Comparison of ENCODE assay signal across 11 mouse cellular contexts in the genomic region with DNA sequence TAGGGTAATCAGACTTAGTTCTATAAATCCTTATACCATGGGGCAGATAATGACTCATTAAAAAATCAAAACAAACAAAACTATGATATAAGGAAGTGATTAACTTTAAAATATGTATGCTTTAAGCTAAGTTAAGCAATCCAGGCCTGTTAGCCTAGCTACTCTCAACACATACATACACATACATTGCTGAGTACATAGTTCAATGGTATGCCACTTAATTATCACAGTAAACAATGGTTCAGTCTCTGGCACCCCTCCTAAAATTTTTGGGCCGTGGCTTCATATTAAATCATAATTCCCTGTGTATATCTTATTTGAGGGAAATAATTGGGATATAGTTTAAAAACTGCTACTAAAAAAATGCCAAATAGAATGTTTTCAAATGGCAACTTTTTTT. TPM values are rescaled to one million over a fixed set of nuclear protein-coding genes. Genes with fewer than 3 reads are reported as not detected.
A peak's percentile ranks its signal among the peaks of the same experiment; 100 is the strongest.
DNase-seq lines count a peak whose midpoint lies in the region; ATAC-seq and TF ChIP-seq lines count a peak whose summit lies in the region.
"Had no signal": no experiment of that assay in that cellular context is flagged by ENCODE, and none has a peak within 500 bp of the region (broad histone marks: within the 10 kb centered on the region; RNA-seq: fewer than 3 reads in every experiment).

A gene (plus strand): TSS at position 301 of the 400 bp plus-strand sequence.

- no peak for TF ChIP-seq EP300 in heart, postnatal 0 days (IDR thresholded peaks at IDR 0.05; ENCODE audit: low read depth)

- 83% methylated on average over 1 of the region's 1 CpGs for WGBS in heart, postnatal 0 days
- WGBS in forebrain, embryonic 15.5 days = 88% methylated on average over 1 of the region's 1 CpGs
- 77% methylated on average over 1 of the region's 1 CpGs for WGBS in limb, embryonic 15.5 days

- in situ Hi-C loops in ES-E14 (cut with MboI; ENCODE audit: low sequenced_read_pairs in 2 of 2, unreplicated experiment in 2 of 2) = no loop called here

- no peaks in the 10 kb centered on the region for H3K27me3 ChIP-seq in heart, postnatal 0 days (ENCODE audit: control insufficient read depth, insufficient read depth, low read length)
- no peaks in the 10 kb centered on the region for H3K27me3 ChIP-seq in forebrain, embryonic 15.5 days
- H3K27me3 ChIP-seq in limb, embryonic 15.5 days = no peaks in the 10 kb centered on the region
- H3K27me3 ChIP-seq: CH12.LX had no signal

- intact Hi-C loops in heart, postnatal 10 days (cut with DNase I) = loop anchor here (5.0 kb wide), 1 partner anchor 94 kb away; no protein-coding TSS in a partner anchor
- intact Hi-C loops in gastrocnemius, postnatal 36 days (cut with DNase I) = no loop called here

- H3K9me3 ChIP-seq in heart, postnatal 0 days (replicated peaks; ENCODE audit: control insufficient read depth, low read length) = no peaks in the 10 kb centered on the region
- H3K9me3 ChIP-seq in ES-E14 (ENCODE audit: control insufficient read depth, insufficient read depth, low read depth, low read length) = no peaks in the 10 kb centered on the region
- H3K9me3 ChIP-seq in forebrain, embryonic 15.5 days = no peaks in the 10 kb centered on the region
- no peaks in the 10 kb centered on the region for H3K9me3 ChIP-seq in limb, embryonic 15.5 days

- peak within 1 kb of the TSS; percentile 94; the same call in 1 of the 2 replicates for H3K4me2 ChIP-seq in heart, postnatal 0 days (ENCODE audit: low read depth, low read length)
- H3K4me2 ChIP-seq in forebrain, embryonic 15.5 days (replicated peaks) = no peak within 1 kb of the TSS
- no peak within 1 kb of the TSS for H3K4me2 ChIP-seq in limb, embryonic 15.5 days

- no peak for TF ChIP-seq CTCF in heart, postnatal 0 days (IDR thresholded peaks at IDR 0.05; ENCODE audit: low read depth)

- no peak within 1 kb of the TSS for H3K9ac ChIP-seq in heart, postnatal 0 days (replicated peaks; ENCODE audit: low read depth, low read length)
- no peak within 1 kb of the TSS; the same call in 1 of the 2 replicates for H3K9ac ChIP-seq in ES-E14 (ENCODE audit: insufficient read depth, low read depth, low read length, poor library complexity, severe bottlenecking)
- H3K9ac ChIP-seq in forebrain, embryonic 15.5 days (replicated peaks) = no peak within 1 kb of the TSS
- H3K9ac ChIP-seq in limb, embryonic 15.5 days = no peak within 1 kb of the TSS

- H3K36me3 ChIP-seq in heart, postnatal 0 days (replicated peaks; ENCODE audit: control insufficient read depth, insufficient read depth, low read length) = no peaks in the 10 kb centered on the region
- no peaks in the 10 kb centered on the region for H3K36me3 ChIP-seq in ES-E14 (ENCODE audit: control insufficient read depth, insufficient read depth, low read length, poor library complexity, severe bottlenecking)
- H3K36me3 ChIP-seq in forebrain, embryonic 15.5 days = no peaks in the 10 kb centered on the region
- H3K36me3 ChIP-seq in limb, embryonic 15.5 days = no peaks in the 10 kb centered on the region

- no peak within 1 kb of the TSS for H3K4me3 ChIP-seq in heart, postnatal 0 days (ENCODE audit: low read depth, low read length)
- H3K4me3 ChIP-seq in ES-E14 (ENCODE audit: insufficient read depth in 1 of 2, low read depth in 1 of 2, low read length in 2 of 2, poor library complexity in 1 of 2, severe bottlenecking in 1 of 2) = peak within 1 kb of the TSS in 1 of 2 experiments; percentile 70; a peak in 3 of 4 replicates
- H3K4me3 ChIP-seq in forebrain, embryonic 15.5 days = no peak within 1 kb of the TSS
- peak within 1 kb of the TSS; percentile 90; the same call in 1 of the 2 replicates for H3K4me3 ChIP-seq in limb, embryonic 15.5 days

- H3K27ac ChIP-seq in heart, postnatal 0 days (ENCODE audit: low read depth) = no peak within 1 kb of the TSS
- peak within 1 kb of the TSS; percentile 93; the same call in 1 of the 2 replicates for H3K27ac ChIP-seq in ES-E14 (ENCODE audit: insufficient read depth, low read depth, low read length, poor library complexity, severe bottlenecking)
- no peak within 1 kb of the TSS for H3K27ac ChIP-seq in forebrain, embryonic 15.5 days (replicated peaks)
- H3K27ac ChIP-seq in limb, embryonic 15.5 days = no peak within 1 kb of the TSS

- no peak for DNase-seq in heart, postnatal 0 days (ENCODE audit: low spot score)
- DNase-seq in heart, postnatal 10 days = no peak
- DNase-seq in ES-E14 (ENCODE audit: low read depth, low spot score) = no peak
- no peak for DNase-seq in gastrocnemius, postnatal 36 days
- DNase-seq in cerebellum, postnatal 25 days = no peak
- no peak for DNase-seq in yolk sac, embryonic 10.5 days (ENCODE audit: low spot score)
- DNase-seq: gastrocnemius, postnatal 25 days had no signal

- peaks cover 6% of the 10 kb centered on the region; the same call in 1 of the 2 replicates for H3K4me1 ChIP-seq in heart, postnatal 0 days (ENCODE audit: control insufficient read depth, insufficient read depth)
- peaks cover 0 to 2% of the 10 kb centered on the region in 2 experiments; a peak in 1 of 4 replicates for H3K4me1 ChIP-seq in ES-E14 (ENCODE audit: control insufficient read depth in 2 of 2, insufficient read depth in 2 of 2, low read length in 2 of 2, poor library complexity in 1 of 2)
- H3K4me1 ChIP-seq in forebrain, embryonic 15.5 days = peaks cover 13% of the 10 kb centered on the region
- peaks cover 15% of the 10 kb centered on the region for H3K4me1 ChIP-seq in limb, embryonic 15.5 days

- ATAC-seq in heart, postnatal 0 days (ENCODE audit: insufficient read depth, low read depth) = no peak
- no peak for ATAC-seq in forebrain, embryonic 15.5 days (replicated peaks)
- no peak for ATAC-seq in limb, embryonic 15.5 days (ENCODE audit: insufficient number of reproducible peaks, low FRiP score, low TSS enrichment, low read depth)
- ATAC-seq: lung, postnatal 0 days had no signal

TF ChIP-seq in ES-E14, 5 proteins besides CTCF, POLR2A, EP300 and RAD21:
- TF ChIP-seq HCFC1 (IDR thresholded peaks at IDR 0.05; ENCODE audit: borderline replicate concordance, insufficient read depth, low read length) (no peak), ZC3H11A (IDR thresholded peaks at IDR 0.05; ENCODE audit: borderline replicate concordance, low read depth, low read length) (no peak), MAFK (IDR thresholded peaks at IDR 0.05; ENCODE audit: insufficient read depth, low read depth, low read length) (no peak), CHD2 (IDR thresholded peaks at IDR 0.05; ENCODE audit: low read depth, low read length) (no peak), ZNF384 (IDR thresholded peaks at IDR 0.05; ENCODE audit: low read depth, low read length) (no peak)

RNA-seq across cellular contexts. Expression of the gene that starts here (rescaled TPM):
- 2.1 and 4.2 TPM in 2 replicates for total RNA-seq in heart, postnatal 0 days (2014; rRNA removed; ENCODE audit: low replicate concordance)
- 4.7 and 5.1 TPM in 2 replicates for polyA plus RNA-seq in heart, postnatal 0 days (2015; fragmentation: Nextera tagmentation; extraction: Ambion mirVana)
- total RNA-seq in heart, postnatal 10 days (2021) = 1 to 10 TPM; 4.8 to 6.0 TPM
- total RNA-seq in ES-E14 (2012; rRNA removed) = 8.7 and 11.3 TPM in 2 replicates
- 15.2 and 17.4 TPM in 2 replicates for polyA plus RNA-seq in forebrain, embryonic 15.5 days (2015; fragmentation: Nextera tagmentation; extraction: Ambion mirVana)
- 11.6 and 13.7 TPM in 2 replicates for polyA plus RNA-seq in limb, embryonic 15.5 days (2015; fragmentation: Nextera tagmentation; extraction: Ambion mirVana)
- 1 to 10 TPM; 1.3 to 1.4 TPM for total RNA-seq in gastrocnemius, postnatal 36 days (2021)
- total RNA-seq: CH12.LX had no signal
